Mouse (Mus musculus): ENCODE results near the gene Zdhhc1. TPM values are rescaled to one million over a fixed set of nuclear protein-coding genes. Genes with fewer than 3 reads are reported as not detected.
A peak's percentile ranks its signal among the peaks of the same experiment; 100 is the strongest.

The Zdhhc1 gene
- polyA plus RNA-seq, 1 experiment from 2014 or later, result 15.0 TPM

- WGBS, result 30% methylated on average over 14 of the region's 14 CpGs
- H3K4me2 ChIP-seq (ENCODE audit: low read depth, low read length), result no peak overlapping the region
- H3K27ac ChIP-seq (replicated peaks; ENCODE audit: low read depth, low read length), result no peak overlapping the region
- ATAC-seq (replicated peaks; ENCODE audit: insufficient number of reproducible peaks, low FRiP score, low TSS enrichment, low read depth) (no peak; the same call in 1 of the 2 replicates), DNase-seq (ENCODE audit: low spot score) (peak; percentile 70)
- H3K9me3 ChIP-seq (replicated peaks; ENCODE audit: control insufficient read depth, low read length), result no peaks in the 10 kb centered on the region
- no peak overlapping the region for H3K4me3 ChIP-seq (ENCODE audit: low read depth, low read length)
- H3K4me1 ChIP-seq (ENCODE audit: control insufficient read depth, insufficient read depth, low read length), result no peaks in the 10 kb centered on the region; the same call in 1 of the 2 replicates
- no peaks in the 10 kb centered on the region for H3K36me3 ChIP-seq (replicated peaks; ENCODE audit: control insufficient read depth, insufficient read depth, low read depth, low read length)
- no peak overlapping the region; the same call in 1 of the 2 replicates for H3K9ac ChIP-seq (replicated peaks; ENCODE audit: low read length)
- no peaks in the 10 kb centered on the region for H3K27me3 ChIP-seq (ENCODE audit: control insufficient read depth, insufficient read depth, low read length)
These were observed 13.3 kb downstream of the Zdhhc1 start for GRCm38 (mm10) chr8:105483212-105484029.

GRCm38 (mm10) chr8:105482123-105482522 is 14.6 kb downstream of the Zdhhc1 start:
- ATAC-seq (replicated peaks; ENCODE audit: insufficient number of reproducible peaks, low FRiP score, low TSS enrichment, low read depth) (no peak), DNase-seq (ENCODE audit: low spot score) (no peak)
- no peaks in the 10 kb centered on the region for H3K27me3 ChIP-seq (ENCODE audit: control insufficient read depth, insufficient read depth, low read length)
- no peak overlapping the region for H3K9ac ChIP-seq (replicated peaks; ENCODE audit: low read length)
- H3K36me3 ChIP-seq (replicated peaks; ENCODE audit: control insufficient read depth, insufficient read depth, low read depth, low read length), result no peaks in the 10 kb centered on the region
- no peak overlapping the region for H3K27ac ChIP-seq (replicated peaks; ENCODE audit: low read depth, low read length)
- 85% methylated on average over 8 of the region's 8 CpGs for WGBS
- H3K4me2 ChIP-seq (ENCODE audit: low read depth, low read length), result no peak overlapping the region
- no peak overlapping the region for H3K4me3 ChIP-seq (ENCODE audit: low read depth, low read length)
- H3K9me3 ChIP-seq (replicated peaks; ENCODE audit: control insufficient read depth, low read length), result no peaks in the 10 kb centered on the region
- H3K4me1 ChIP-seq (ENCODE audit: control insufficient read depth, insufficient read depth, low read length), result no peaks in the 10 kb centered on the region; the same call in 1 of the 2 replicates

DNA sequence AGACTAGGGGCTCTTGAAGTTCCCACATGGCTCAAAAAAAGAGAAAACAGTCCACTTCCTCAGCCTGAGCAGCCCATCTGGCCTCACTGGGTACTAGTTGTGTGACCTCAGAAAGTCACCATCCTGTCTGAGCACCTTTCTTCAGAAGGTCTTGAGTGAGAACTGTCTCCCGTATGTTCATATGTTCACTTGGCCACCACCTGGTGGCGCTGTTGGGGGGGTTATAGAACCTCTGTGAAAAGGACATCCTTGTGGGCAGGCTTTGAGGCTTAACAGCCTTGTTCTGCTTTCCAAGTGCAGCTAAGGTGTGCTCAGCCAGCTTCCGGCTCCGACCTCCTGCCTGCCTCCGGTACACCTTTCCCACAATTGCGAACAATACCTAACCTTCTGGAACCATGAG is 15.2 kb downstream of the Zdhhc1 start:
- H3K9ac ChIP-seq (replicated peaks; ENCODE audit: low read length), result no peak overlapping the region
- H3K36me3 ChIP-seq (replicated peaks; ENCODE audit: control insufficient read depth, insufficient read depth, low read depth, low read length), result no peaks in the 10 kb centered on the region
- no peaks in the 10 kb centered on the region; the same call in 1 of the 2 replicates for H3K4me1 ChIP-seq (ENCODE audit: control insufficient read depth, insufficient read depth, low read length)
- H3K4me2 ChIP-seq (ENCODE audit: low read depth, low read length), result no peak overlapping the region
- WGBS, result 65% methylated on average over 6 of the region's 6 CpGs
- no peaks in the 10 kb centered on the region for H3K9me3 ChIP-seq (replicated peaks; ENCODE audit: control insufficient read depth, low read length)
- no peaks in the 10 kb centered on the region for H3K27me3 ChIP-seq (ENCODE audit: control insufficient read depth, insufficient read depth, low read length)
- DNase-seq (ENCODE audit: low spot score) (peak; percentile 54), ATAC-seq (replicated peaks; ENCODE audit: insufficient number of reproducible peaks, low FRiP score, low TSS enrichment, low read depth) (no peak)
- H3K4me3 ChIP-seq (ENCODE audit: low read depth, low read length), result no peak overlapping the region
- H3K27ac ChIP-seq (replicated peaks; ENCODE audit: low read depth, low read length), result peak overlapping the region; percentile 38; the same call in 1 of the 2 replicates

DNA sequence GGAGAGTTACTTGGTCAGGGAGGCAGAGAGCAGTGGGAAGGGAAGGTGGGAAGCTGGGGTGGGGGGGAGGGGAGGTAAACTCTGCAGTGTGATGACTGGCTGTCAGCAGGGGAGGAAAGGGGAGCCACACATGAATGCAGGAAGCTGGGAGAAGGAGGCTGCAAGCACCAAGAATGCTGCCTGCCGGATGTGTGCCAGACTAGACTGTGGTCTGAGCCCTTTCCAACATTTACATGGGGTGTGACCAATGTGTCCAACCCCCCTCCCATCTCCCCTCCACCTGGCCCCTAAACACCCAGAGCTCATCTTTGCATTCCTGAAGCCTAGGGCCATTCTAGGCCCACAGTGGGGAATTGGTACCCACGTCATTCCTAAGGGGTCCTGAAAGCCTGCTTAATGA is 15.7 kb downstream of the Zdhhc1 start:
- Histone ChIP-seq H3K27me3 (ENCODE audit: control insufficient read depth, insufficient read depth, low read length) (no peaks in the 10 kb centered on the region), H3K9ac (replicated peaks; ENCODE audit: low read length) (no peak overlapping the region), H3K4me3 (ENCODE audit: low read depth, low read length) (no peak overlapping the region), H3K4me2 (ENCODE audit: low read depth, low read length) (no peak overlapping the region), H3K27ac (replicated peaks; ENCODE audit: low read depth, low read length) (peak overlapping the region; percentile 38; the same call in 1 of the 2 replicates), H3K36me3 (replicated peaks; ENCODE audit: control insufficient read depth, insufficient read depth, low read depth, low read length) (no peaks in the 10 kb centered on the region), H3K4me1 (ENCODE audit: control insufficient read depth, insufficient read depth, low read length) (no peaks in the 10 kb centered on the region; the same call in 1 of the 2 replicates), H3K9me3 (replicated peaks; ENCODE audit: control insufficient read depth, low read length) (no peaks in the 10 kb centered on the region)
- WGBS, result 28% methylated on average over 2 of the region's 2 CpGs
- ATAC-seq (replicated peaks; ENCODE audit: insufficient number of reproducible peaks, low FRiP score, low TSS enrichment, low read depth), result no peak
- DNase-seq (ENCODE audit: low spot score), result no peak

- Histone ChIP-seq H3K4me1 (ENCODE audit: control insufficient read depth, insufficient read depth, low read length) (peaks cover 6% of the 10 kb centered on the region), H3K27ac (replicated peaks; ENCODE audit: low read depth, low read length) (no peak overlapping the region), H3K27me3 (ENCODE audit: control insufficient read depth, insufficient read depth, low read length) (peaks cover 14% of the 10 kb centered on the region), H3K4me3 (ENCODE audit: low read depth, low read length) (no peak overlapping the region), H3K36me3 (replicated peaks; ENCODE audit: control insufficient read depth, insufficient read depth, low read depth, low read length) (no peaks in the 10 kb centered on the region), H3K4me2 (ENCODE audit: low read depth, low read length) (no peak overlapping the region), H3K9me3 (replicated peaks; ENCODE audit: control insufficient read depth, low read length) (no peaks in the 10 kb centered on the region), H3K9ac (replicated peaks; ENCODE audit: low read length) (no peak overlapping the region)
- 75% methylated on average over 3 of the region's 3 CpGs for WGBS
- DNase-seq (ENCODE audit: low spot score), result no peak
- no peak for ATAC-seq (replicated peaks; ENCODE audit: insufficient number of reproducible peaks, low FRiP score, low TSS enrichment, low read depth)
These were observed 18.9 kb downstream of the Zdhhc1 start for GRCm38 (mm10) chr8:105477792-105478191.

GRCm38 (mm10) chr8:105476628-105477413 is 19.9 kb downstream of the Zdhhc1 start:
- Histone ChIP-seq H3K9me3 (replicated peaks; ENCODE audit: control insufficient read depth, low read length) (no peaks in the 10 kb centered on the region), H3K4me2 (ENCODE audit: low read depth, low read length) (no peak overlapping the region), H3K4me1 (ENCODE audit: control insufficient read depth, insufficient read depth, low read length) (peaks cover 8% of the 10 kb centered on the region), H3K36me3 (replicated peaks; ENCODE audit: control insufficient read depth, insufficient read depth, low read depth, low read length) (no peaks in the 10 kb centered on the region), H3K27ac (replicated peaks; ENCODE audit: low read depth, low read length) (no peak overlapping the region), H3K27me3 (ENCODE audit: control insufficient read depth, insufficient read depth, low read length) (peaks cover 22% of the 10 kb centered on the region), H3K4me3 (ENCODE audit: low read depth, low read length) (no peak overlapping the region), H3K9ac (replicated peaks; ENCODE audit: low read length) (no peak overlapping the region)
- DNase-seq (ENCODE audit: low spot score) (peak; percentile 57), ATAC-seq (replicated peaks; ENCODE audit: insufficient number of reproducible peaks, low FRiP score, low TSS enrichment, low read depth) (no peak)
- 43% methylated on average over 25 of the region's 25 CpGs for WGBS

DNA sequence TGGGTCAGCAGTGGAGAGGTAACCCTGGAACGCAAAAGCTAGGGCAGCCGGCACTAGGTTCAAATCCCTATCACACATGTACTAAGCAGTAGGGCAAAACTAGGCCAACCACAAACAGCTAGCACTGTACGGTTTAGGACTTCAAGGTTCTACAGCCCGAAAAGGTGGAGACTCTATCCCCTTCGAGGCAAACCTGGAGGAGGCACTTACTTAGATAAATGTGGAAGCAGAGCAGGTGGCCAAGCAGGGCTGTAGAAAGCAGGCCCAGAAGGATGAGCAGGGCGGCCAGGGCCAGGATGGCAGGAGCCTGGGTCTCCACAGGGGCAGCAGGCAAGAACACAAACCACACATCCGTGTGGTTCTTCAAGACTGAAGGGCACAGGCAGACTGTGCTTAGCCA is 20.5 kb downstream of the Zdhhc1 start:
- Histone ChIP-seq H3K4me1 (ENCODE audit: control insufficient read depth, insufficient read depth, low read length) (peaks cover 11% of the 10 kb centered on the region), H3K9me3 (replicated peaks; ENCODE audit: control insufficient read depth, low read length) (no peaks in the 10 kb centered on the region), H3K36me3 (replicated peaks; ENCODE audit: control insufficient read depth, insufficient read depth, low read depth, low read length) (no peaks in the 10 kb centered on the region), H3K4me2 (ENCODE audit: low read depth, low read length) (no peak overlapping the region), H3K9ac (replicated peaks; ENCODE audit: low read length) (no peak overlapping the region), H3K27me3 (ENCODE audit: control insufficient read depth, insufficient read depth, low read length) (peaks cover 22% of the 10 kb centered on the region), H3K4me3 (ENCODE audit: low read depth, low read length) (no peak overlapping the region), H3K27ac (replicated peaks; ENCODE audit: low read depth, low read length) (no peak overlapping the region)
- ATAC-seq (replicated peaks; ENCODE audit: insufficient number of reproducible peaks, low FRiP score, low TSS enrichment, low read depth) (no peak), DNase-seq (ENCODE audit: low spot score) (no peak)
- 90% methylated on average over 7 of the region's 7 CpGs for WGBS

GRCm38 (mm10) chr8:105475742-105476141 is 21.0 kb downstream of the Zdhhc1 start:
- Histone ChIP-seq H3K4me3 (ENCODE audit: low read depth, low read length) (no peak overlapping the region), H3K36me3 (replicated peaks; ENCODE audit: control insufficient read depth, insufficient read depth, low read depth, low read length) (no peaks in the 10 kb centered on the region), H3K4me1 (ENCODE audit: control insufficient read depth, insufficient read depth, low read length) (peaks cover 11% of the 10 kb centered on the region), H3K9ac (replicated peaks; ENCODE audit: low read length) (no peak overlapping the region), H3K27me3 (ENCODE audit: control insufficient read depth, insufficient read depth, low read length) (peaks cover 22% of the 10 kb centered on the region), H3K27ac (replicated peaks; ENCODE audit: low read depth, low read length) (no peak overlapping the region), H3K4me2 (ENCODE audit: low read depth, low read length) (no peak overlapping the region), H3K9me3 (replicated peaks; ENCODE audit: control insufficient read depth, low read length) (no peaks in the 10 kb centered on the region)
- DNase-seq (ENCODE audit: low spot score), result no peak
- ATAC-seq (replicated peaks; ENCODE audit: insufficient number of reproducible peaks, low FRiP score, low TSS enrichment, low read depth), result no peak
- 93% methylated on average over 8 of the region's 8 CpGs for WGBS

Measured in embryonic facial prominence, embryonic 11.5 days (tissue).